Mouse (Mus musculus) kidney, embryonic 14.5 days (tissue): ENCODE data around the gene Pfn2. TPM values are rescaled to one million over a fixed set of nuclear protein-coding genes. Genes with fewer than 3 reads are reported as not detected.
"Not testable (repeated sequence)": the region's sequence is repeated elsewhere in the genome, so short reads cannot be mapped to it uniquely, and the experiment has no call there.

Experiments used
- ATAC-seq: fragments of 200-750 bp; cut with Nextera tagmentation; 2 replicates; pipeline ENCODE4 v1.8.0; 2017; ENCODE audit warnings: moderate number of reproducible peaks, mild to moderate bottlenecking, moderate TSS enrichment, moderate library complexity; ENCODE audit not compliant: low FRiP score, low TSS enrichment
- H3K27ac ChIP-seq: fragments of 300-500 bp; sonication (generic); 2 replicates; pipeline ENCODE4 v1.5.1; 2014; ENCODE audit warnings: low read depth, mild to moderate bottlenecking, low read length, moderate library complexity, mixed read lengths
- H3K27me3 ChIP-seq: fragments of 300-500 bp; sonication (generic); 2 replicates; pipeline ENCODE4 v1.6.1; 2014; ENCODE audit warnings: mild to moderate bottlenecking, low read length; ENCODE audit not compliant: control insufficient read depth, insufficient read depth
- H3K36me3 ChIP-seq: fragments of 300-500 bp; sonication (generic); 2 replicates; pipeline ENCODE4 v1.6.1; 2014; ENCODE audit warnings: low read length, mixed read lengths; ENCODE audit not compliant: control insufficient read depth, insufficient read depth
- H3K4me1 ChIP-seq: fragments of 300-500 bp; sonication (generic); 2 replicates; pipeline ENCODE4 v1.6.1; 2014; ENCODE audit warnings: low read length, mixed read lengths; ENCODE audit not compliant: control insufficient read depth, insufficient read depth
- H3K4me2 ChIP-seq: fragments of 300-500 bp; sonication (generic); replicated peaks from 2 replicates; pipeline ENCODE4 v1.6.1; 2014; ENCODE audit warnings: low read depth, mild to moderate bottlenecking, low read length
- H3K4me3 ChIP-seq: fragments of 300-500 bp; sonication (generic); 2 replicates; pipeline ENCODE4 v1.5.1; 2014; ENCODE audit warnings: mild to moderate bottlenecking, low read length
- H3K9ac ChIP-seq: fragments of 300-500 bp; sonication (generic); 2 replicates; pipeline ENCODE4 v1.6.1; 2014; ENCODE audit warnings: low read depth, mild to moderate bottlenecking, low read length, moderate library complexity
- H3K9me3 ChIP-seq: fragments of 300-500 bp; sonication (generic); 2 replicates; pipeline ENCODE4 v1.6.1; 2016; ENCODE audit warnings: low read length; ENCODE audit not compliant: control insufficient read depth
- WGBS: fragments of 180-500 bp; shearing (Covaris S2); extraction: QIAGEN DNeasy Blood & Tissue Kit; methylation state at CpG from one replicate; pipeline ENCODE4 v1.1.7; 2014; 5-methylcytosine and 5-hydroxymethylcytosine counted together
- polyA plus RNA-seq: library from polyadenylated mRNA; unstranded; fragments of >200 nt; fragmentation: Nextera tagmentation; extraction: Ambion mirVana; gene quantifications from 2 replicates; pipeline ENCODE4 v1.2.1, GENCODE M21; 2014

The Pfn2 gene
- polyA plus RNA-seq, 1 experiment from 2014 or later: 149 TPM

DNA sequence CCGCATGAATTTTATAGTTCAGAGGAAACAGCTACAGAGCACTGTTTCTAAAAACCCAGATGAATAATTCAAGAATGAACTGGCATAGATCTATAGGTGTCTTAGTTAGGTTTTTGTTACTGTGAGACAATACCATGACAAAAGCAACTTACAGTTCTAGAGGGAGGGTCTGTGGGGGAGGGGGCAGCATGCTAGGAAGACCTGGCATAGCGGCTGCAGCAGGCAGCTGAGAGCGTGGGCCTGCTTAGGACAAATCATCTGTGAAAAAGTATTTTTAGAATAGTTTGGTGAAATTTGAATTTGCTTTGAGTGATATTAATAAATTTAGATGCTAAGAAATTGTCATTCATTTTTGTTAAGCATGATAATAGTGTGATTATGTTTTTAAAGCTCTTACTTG, 22.0 kb downstream of the Pfn2 start:
- ATAC-seq: no peak
- no peak overlapping the region for H3K4me2 ChIP-seq
- no peak overlapping the region for H3K27ac ChIP-seq
- H3K27me3 ChIP-seq: no peaks in the 10 kb centered on the region
- H3K4me3 ChIP-seq: no peak overlapping the region
- no peaks in the 10 kb centered on the region for H3K4me1 ChIP-seq
- H3K9me3 ChIP-seq: no peaks in the 10 kb centered on the region
- 93% methylated on average over 3 of the region's 3 CpGs for WGBS
- peaks cover 3% of the 10 kb centered on the region; the same call in 1 of the 2 replicates for H3K36me3 ChIP-seq
- H3K9ac ChIP-seq: no peak overlapping the region

DNA sequence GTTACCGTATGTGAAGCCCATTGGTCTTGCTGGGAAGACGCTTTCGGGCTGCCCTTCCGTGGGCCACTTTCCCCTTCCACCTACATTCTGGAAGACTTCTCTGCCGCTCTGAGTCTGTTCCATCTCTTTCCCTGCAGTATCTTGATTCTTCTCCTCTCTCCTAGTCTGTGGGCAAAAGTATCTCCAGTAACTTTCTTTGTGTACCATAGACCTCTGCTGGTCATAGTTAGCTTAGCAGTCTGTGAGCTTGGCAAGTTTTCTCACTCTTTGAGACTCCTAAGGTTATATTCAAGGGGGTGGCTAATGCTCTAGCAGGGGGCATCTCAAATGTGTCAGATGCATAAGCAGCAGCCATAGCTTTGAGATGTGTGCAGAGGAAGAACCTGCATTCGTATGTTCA, 32.4 kb downstream of the Pfn2 start:
- Histone ChIP-seq H3K4me1 (no peaks in the 10 kb centered on the region), H3K4me2 (no peak overlapping the region), H3K36me3 (no peaks in the 10 kb centered on the region), H3K9me3 (no peaks in the 10 kb centered on the region), H3K4me3 (no peak overlapping the region), H3K27me3 (no peaks in the 10 kb centered on the region), H3K27ac (no peak overlapping the region), H3K9ac (no peak overlapping the region)
- no peak for ATAC-seq
- 84% methylated on average over 6 of the region's 6 CpGs for WGBS

DNA sequence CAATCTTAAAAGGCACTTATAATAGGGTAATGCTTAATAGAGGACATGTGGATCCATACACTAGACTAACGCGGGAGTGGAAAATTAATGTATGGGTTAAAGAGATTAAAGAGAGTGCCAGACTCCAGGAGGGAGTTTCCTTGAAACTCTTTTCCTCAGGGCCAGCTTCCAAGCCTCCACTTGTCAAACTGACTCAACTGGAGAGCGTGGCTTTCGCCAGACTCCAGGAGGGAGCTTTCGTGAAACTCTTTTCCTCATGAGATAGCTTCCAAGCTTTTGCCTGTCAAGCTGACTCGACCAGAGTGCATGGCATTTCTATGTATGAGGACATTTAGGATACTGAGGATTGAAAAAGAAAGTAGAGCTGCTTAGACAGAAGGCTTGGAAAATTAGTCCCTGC, 52.8 kb downstream of the Pfn2 start:
- H3K4me2 ChIP-seq, H3K27ac ChIP-seq, H3K9me3 ChIP-seq, H3K27me3 ChIP-seq, H3K4me1 ChIP-seq, ATAC-seq, H3K36me3 ChIP-seq, H3K4me3 ChIP-seq, H3K9ac ChIP-seq: not testable (repeated sequence)
- WGBS: 70% methylated on average over 6 of the region's 6 CpGs

Other genes starting within 250 kb of the Pfn2 start
- 82.2 and 97.4 TPM in 2 replicates for gene Commd2, start 196.4 kb downstream of the Pfn2 start, polyA plus RNA-seq
- gene Ankub1, start 155.3 kb downstream of the Pfn2 start, polyA plus RNA-seq: 0.07 TPM in 1 of 2 replicates, not detected in the other
- 69.6 and 78.8 TPM in 2 replicates for gene Rnf13, start 112.0 kb downstream of the Pfn2 start, polyA plus RNA-seq